Mouse (Mus musculus) A20 (cell line): ENCODE measurements around the gene Pcsk6.
A peak's percentile ranks its signal among the peaks of the same experiment; 100 is the strongest.

Experiments
- DNase-seq: peaks from one replicate; pipeline ENCODE4 v3.0.0-alpha.2; 2011; ENCODE audit warnings: low read depth, low spot score

Pcsk6 gene

DNA sequence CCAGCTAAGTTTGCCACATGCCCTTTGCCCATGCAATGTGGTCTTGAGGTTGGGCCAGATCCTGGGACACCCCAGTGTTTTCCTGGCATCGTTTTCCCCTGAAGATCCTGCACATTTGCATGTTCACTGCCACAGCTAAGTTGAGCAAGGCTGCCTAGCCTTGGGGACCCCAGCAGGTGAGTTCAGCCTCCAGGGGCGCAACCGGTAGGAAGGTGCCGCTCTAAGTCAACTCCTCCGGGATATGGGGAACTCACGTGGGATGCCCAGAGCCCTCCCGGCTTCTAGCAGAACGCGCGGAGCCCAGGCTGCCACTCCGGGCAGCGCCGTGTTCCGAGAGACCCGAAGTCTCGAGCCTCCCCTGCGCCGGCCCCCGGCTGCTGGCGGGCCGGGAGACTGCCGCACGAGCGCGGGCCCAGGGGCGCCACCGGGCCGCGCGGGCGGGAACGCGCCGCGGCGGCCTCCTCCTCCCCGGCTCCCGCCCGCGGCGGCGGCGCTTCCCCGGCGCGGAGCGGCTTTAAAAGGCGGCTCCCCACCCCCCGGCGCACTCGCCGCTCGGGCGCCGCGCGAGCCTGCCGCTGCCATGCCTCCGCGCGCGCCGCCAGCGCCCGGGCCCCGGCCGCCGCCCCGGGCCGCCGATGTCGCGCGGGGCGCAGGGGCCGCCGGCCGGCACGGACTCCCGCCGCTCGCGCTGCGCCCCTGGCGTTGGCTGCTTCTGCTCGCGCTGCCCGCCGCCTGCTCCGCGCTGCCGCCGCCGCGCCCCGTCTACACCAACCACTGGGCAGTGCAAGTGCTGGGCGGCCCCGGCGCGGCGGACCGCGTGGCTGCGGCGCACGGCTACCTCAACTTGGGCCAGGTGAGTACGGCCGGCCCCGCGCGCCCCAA is at the start of gene Pcsk6:
Gene Pcsk6 (plus strand): TSS at position 144 of the 882 bp plus-strand sequence.
- no peak for DNase-seq

DNA sequence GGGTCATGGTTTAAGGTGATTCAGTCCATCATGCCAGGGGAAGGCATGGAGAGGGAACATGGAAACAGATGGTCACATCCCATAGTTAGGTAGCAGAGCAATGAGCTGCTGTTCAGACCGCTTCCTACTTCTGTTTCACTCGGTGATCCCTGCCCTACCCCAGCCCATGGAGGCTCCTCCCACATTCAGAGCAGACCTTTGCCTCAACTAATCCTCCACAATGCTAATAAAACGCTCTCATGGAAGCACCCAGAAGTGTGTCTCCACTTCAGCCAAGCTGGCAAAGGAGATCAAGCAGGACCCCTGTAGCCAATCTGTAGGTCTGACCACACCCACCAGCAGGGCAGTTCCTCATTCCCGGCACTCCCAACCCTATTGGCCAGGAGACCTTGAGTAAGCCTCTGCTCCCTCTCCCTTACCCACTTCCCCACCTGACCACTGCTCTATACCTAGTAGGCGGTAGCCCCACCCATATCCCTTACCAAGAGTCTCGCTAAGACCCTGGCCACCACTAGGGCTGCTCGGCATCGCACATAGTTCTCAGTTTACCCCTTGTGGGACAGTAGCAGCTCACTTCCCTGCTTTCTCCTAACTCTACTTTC is 47.8 kb upstream of the Pcsk6 start:
- DNase-seq, result no peak

DNA sequence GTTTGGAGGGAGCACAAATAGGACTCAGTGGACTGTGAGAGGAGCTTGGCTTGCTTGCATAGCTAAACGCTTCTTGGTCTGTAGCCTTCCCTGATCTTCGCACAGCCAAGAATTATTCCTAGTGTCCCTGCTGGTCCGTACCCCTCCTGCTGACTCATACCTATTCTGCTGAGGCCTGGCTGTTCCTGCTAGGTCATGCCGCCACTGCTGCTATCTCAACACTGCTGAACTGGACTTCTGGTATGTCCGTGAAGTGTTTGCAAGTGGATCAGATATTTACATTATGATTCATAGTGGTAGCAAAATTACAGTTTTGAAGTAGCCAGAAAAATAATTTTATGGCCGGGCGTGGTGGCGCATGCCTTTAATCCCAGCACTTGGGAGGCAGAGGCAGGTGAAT is 44.0 kb upstream of the Pcsk6 start:
- no peak for DNase-seq

DNA sequence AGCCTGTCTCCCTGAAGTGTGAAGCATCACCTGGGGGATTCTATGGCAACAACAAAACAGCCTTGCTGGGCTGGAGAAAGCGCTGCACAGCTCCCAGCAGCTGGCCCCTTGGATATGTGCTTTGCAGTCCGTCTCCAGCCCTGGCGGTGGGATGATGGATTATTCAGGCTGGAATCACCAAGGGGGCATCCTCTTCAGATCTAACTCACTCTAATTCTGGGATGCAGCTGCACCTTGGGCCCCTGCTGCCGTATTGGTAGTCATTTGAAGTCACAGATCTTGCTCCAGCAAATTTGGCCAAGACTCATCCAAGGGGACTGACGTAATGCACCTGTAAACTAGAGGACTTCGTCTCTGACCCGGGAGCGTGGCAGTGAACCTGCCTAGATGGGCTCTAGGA is 41.1 kb upstream of the Pcsk6 start:
- no peak for DNase-seq

DNA sequence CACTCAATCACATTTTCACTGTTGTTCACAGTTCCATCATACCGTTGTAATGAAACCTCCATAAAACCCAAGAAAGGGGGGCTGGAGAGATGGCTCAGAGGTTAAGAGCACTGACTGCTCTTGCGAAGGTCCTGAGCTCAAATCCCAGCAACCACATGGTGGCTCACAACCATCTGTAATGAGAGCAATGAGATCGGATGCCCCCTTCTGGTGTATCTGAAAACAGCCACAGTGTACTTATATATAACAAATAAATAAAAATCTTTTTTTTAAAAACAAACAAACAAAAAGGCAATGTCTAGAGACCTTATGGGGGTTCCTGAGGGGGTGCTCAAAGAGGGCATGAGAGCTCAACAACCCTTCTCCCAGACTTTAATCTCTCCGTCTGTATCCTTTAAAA is 39.6 kb upstream of the Pcsk6 start:
- peak; percentile 51 for DNase-seq

DNA sequence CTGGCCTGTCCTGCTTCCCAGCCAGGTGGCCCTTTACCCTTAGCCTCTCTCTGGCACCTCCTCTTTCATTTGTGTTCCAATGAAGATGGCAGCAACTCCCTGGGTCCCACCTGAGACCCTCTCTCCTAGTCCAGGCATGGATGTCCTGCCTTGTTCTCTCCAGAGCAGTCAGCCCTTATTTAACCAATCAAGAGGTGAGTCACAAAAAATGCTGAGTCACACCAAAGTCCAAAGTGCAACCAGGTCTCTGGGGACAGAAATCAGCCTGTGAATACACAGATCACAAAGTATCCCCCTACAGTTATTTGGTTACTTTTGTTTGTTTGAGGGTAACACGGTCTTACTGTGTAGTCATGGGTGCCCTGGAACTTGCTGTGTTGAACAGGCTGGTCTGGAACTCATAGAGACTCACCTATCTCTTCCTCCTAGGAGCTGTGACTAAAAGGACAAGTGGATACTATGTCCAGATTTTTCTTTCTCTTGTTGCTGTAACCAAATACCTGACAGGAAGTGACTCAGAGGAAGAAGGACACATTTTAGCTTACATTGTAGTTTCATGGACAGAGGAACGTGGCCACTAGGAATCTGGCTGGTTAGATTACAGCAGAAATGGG is 38.9 kb upstream of the Pcsk6 start:
- peak; percentile 22 for DNase-seq

DNA sequence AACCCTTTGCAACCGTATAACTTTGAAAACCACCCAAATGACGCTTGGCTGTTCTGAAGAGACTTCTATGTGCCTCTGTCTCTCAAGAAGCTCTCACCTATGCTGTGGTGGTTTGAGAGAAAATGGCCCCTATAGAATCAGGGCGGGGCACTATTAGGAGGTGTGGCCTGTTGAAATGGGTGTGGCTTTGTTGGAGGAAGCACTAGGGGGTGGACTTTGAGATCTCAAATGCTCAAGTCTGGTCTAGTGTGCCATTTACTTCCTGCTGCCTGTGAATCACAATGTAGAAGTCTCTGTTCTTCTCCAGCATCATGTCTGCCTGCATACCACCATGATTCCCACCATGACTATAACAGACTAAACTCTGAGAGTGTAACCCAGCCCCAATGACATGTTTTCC is 21.8 kb upstream of the Pcsk6 start:
- DNase-seq, result no peak

DNA sequence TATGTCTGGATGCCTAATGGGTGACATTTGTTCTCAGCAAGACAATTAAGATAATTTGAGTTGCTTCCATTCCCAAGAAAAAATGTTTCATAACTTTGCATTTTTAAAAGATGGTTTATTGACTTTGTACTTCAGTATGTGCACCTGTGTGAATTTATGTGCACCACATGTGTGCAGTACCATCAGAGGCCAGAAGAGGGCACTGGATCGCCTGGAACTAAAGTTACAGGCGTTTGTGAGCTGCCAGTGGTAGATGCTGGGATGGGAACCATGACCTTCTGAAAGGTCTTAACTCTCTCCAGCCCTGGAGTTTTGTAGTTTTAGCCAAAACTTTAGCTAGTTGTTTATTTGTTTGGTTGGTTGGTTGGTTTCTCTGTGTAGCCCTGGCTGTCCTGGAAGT is 18.3 kb upstream of the Pcsk6 start:
- DNase-seq, result no peak

DNA sequence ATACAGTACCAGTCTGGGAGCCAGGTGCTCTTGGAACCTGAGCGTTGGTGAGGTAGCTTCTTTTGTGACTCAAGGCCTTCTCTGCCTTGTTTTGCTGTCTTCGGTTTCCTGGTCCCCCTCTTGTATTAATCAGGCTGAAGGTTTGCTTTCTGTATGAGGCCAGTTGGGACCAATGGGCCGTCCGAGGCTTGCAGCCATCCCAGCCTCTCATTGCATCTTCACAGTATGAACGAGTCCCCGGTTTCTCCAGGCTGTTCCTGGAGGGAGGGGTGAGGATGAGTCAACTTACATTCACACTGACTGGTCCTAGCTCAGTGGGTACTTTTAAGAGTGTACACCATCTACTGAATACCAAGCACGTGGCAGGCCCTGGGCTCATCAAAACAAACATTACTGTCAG is 553 bp upstream of the Pcsk6 start:
- DNase-seq, result no peak

DNA sequence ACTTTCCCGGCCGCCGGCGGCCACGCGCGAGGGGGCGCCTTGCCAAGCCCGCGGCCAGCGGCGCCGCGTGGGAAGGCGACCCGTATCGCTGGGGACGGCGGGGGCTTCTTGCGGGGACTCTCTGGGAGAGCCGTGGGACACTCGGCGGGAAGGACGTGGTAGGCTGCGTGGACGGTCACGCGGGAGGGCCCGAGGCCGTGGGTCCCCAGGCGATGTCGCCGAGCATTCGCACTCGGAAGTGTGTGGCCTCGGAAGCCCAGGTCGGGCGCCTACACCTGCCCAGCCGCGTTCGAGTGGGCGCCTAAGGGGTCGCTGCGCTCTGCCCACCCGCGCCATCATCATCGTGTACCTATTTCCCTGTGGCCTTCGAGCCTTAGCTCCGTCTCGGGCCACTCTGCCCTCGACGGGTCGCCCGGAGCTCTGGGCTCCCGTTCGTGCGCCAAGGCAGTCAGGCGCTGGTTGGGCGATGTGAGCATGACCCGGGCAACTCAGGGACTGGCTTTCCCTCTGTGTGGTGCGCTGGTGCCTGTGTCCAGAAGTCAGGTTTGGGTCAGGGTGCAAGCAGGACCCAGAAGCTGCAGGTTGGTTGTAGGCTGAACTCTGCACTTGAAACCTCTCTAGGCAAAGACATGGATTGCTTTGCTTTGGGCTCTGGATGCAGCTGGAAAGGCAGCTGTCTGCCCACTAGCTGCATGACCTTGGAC is 1.1 kb downstream of the Pcsk6 start:
- no peak for DNase-seq

DNA sequence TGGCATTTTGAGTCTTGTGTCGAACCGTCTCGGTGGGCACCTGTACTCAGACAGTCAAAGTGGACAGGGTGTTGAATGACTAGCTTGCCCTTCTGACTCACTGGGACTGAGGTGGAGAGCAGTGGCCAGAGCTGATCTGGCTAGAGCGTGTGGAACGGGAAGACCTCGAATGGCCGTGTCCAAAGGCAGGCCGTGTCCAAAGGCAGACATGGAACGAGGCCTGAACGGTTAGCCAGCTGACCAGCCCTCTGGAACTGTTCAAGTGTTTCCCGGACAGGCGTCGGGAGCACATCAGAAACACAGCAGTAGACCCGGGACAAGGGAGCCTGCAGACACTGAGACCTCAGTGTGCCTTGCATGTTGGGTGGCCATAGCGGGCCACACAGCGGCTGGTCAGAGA is 7.6 kb downstream of the Pcsk6 start:
- no peak for DNase-seq

DNA sequence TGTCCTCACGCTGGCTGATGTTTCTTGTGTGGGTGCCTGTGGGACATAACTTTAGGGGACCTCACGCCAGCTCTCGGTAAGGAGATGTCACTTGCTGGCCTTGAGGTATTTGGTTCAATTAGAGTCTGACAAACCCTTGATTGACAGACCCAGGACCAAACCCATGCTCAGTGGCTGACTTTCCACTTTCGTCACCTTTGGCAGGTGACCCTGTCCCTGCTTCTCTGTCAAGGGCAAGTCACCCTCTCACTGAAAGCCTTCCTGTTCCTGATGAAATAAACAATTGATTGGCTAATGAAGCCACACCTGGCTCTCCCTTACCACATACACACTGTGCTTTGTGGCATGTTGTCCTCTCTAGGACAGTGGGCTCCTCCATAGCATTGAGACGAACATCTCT is 8.3 kb downstream of the Pcsk6 start:
- DNase-seq, result no peak

DNA sequence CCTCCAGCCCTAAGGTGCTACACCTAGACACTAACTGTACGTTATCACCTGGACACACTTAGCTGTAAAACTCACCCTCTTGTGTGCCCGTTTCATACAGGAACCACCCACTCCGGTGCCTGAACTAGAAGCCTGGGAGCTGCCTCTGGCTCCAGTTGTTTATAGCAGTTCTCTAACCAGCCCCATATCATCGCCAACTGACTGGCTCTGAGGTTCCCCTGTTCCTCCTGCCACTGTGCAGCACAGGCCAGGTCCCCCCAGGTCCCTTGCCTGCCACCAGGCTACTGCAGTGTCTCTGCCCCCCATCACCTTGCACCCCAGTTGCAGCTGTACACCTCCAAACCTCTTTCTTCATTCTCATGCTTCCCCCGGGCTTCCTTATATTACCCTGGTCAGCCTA is 8.7 kb downstream of the Pcsk6 start:
- DNase-seq, result no peak

DNA sequence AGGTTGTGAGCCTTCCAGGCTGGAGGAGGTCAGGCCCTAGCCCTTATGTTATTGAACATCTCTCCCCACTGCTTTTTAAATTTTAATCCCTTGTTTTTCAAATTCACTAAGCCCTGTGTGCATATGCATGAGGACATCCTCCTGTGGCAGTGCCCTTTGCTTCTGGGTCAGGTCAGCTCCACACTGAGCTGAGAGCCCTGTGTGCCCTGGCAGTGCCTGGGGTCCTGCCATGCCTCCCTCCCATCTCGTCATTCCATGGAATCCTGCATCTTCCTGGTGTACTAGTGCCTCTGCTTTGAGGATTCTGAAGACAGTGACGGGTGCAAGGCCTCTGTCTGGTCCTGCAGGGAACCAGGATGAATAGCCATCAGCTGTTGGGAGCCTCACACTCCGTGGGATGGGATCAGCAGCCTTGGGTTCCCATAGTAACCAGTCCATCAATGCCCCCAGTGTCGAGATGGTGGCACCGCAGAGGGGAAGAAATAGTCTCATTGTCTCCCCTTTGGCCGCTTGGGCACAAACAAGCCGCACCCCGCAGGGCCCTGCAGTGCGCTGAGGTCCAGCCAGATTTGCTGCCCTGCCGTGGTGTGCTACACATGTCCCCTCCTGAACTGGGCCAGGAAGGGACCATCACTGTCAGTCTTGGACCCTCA is 9.5 kb downstream of the Pcsk6 start:
- DNase-seq, result no peak

DNA sequence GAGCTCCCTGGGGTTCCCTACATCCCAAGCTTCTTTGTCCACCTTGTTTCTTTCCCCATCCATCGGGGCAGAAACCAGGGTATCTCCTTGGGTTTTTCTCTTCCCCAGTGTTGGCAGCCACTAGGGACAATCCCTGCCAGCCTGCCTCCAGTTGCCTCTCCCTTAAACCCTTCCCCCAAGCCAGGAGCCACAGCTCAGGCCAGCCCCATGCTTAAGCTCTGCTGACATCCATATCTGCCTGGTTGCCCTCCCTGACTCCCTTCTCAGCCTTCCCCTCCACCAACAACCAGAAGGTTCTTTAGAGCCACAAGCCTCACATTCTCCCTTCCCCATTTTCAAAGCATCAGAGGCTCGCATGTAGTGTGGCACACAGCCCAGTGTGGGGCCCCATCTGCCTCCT is 10.3 kb downstream of the Pcsk6 start:
- no peak for DNase-seq

DNA sequence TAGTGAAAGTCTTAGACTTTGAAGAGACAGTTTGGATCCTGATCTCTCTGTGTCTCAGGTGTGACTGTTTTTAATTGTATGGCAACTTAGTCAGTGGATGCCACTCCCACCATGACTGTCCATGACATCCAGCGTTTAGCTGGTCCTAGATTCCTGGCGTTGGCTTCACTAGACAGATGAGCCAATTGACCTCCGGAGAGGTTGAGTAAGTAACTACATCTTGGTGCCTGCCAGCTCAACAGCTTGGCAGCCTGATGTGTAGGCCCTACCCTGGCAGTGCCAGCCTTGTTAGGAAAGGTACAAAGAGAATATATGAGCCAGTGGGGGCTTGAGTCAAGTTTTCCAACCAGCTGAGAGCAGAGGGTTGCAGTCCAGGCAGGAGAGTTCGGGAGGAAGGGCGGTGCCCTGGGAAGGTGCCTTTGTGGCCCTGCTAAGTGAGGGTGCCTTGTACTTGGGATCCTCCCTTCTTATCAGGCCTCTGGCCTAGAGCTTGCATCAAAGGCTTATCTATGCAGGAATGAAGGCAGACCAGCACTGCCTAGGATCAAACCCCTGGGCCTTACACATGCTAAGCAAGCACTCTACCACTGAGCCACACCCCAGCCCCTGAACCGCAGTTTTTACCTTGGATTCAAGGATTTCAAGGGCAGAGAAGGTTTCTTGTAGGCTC is 11.8 kb downstream of the Pcsk6 start:
- DNase-seq, result no peak

DNA sequence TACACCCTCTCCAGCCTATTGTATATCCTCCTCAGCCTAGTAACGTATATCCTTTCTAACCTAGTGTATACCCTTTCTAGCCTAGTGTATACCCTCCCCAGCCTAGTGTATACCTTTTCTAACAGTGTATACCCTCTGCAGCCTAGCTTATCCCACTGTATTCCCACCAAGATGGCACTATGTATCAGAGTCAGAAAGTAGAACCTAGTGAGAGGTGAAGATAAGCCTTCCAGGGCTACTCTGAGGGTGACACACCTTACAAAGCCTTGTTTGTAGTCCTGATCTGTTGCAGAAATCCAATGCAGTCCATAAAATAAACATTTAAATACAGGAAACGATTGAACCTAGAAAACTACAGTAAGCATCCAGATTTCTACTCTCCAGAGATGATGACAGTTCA is 12.4 kb downstream of the Pcsk6 start:
- no peak for DNase-seq

DNA sequence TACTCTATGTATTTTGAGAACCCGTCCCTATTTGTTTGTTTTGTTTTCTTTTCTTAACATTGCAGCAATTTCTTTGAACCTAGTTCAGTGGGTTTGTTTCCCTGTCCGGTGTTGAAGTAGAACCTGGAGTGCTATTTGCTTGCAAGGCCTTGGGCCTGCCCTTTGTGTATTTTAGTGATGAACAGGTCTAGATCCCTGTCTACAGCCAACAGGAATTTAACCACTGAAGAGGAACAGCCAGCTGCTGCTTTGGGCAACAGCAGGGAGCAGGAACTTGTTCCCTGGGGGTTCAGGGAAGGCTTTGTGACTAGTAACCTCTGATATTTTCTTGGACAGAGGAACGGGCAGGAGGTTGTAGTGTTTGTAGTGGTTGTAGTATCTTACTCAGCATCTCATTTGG is 15.1 kb downstream of the Pcsk6 start:
- no peak for DNase-seq

DNA sequence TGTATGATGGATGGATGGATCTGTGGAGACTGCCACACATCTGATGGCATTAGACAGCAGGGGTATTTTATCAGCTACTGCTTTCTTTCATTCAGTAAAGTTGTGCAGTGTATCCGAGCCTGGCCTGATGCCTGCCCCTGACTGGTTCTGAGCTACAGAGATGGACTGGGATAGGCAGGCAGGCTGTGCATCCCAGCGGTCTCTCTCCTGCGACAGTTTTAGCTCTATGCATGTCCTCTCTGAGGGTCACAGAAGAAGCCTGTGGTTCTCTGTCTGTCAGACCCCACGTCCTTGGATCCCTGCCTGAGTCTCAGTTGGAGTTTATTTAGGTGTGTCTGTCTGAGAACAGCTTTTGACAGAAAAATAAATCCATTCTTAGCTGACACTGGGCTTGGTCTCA is 16.7 kb downstream of the Pcsk6 start:
- no peak for DNase-seq

DNA sequence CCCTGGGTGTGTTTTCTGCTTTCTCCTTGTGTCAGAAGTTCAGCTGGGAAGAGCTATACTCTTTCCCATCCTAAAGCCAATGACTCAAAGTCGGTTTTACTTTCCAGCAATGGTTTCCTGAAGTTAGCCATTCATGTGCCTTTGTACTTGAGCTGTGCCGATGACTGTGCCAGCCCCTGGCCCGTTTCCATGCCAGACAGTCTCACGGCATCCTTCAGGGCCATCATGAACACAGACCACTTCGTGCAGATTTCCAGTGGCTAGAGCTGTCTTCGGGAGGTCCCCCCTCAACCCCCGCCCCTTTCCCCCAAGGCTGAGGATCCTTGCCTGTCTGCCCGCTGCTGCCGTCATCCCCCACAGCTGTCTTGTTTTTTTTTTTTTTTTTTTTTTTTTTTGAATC is 17.8 kb downstream of the Pcsk6 start:
- no peak for DNase-seq

DNA sequence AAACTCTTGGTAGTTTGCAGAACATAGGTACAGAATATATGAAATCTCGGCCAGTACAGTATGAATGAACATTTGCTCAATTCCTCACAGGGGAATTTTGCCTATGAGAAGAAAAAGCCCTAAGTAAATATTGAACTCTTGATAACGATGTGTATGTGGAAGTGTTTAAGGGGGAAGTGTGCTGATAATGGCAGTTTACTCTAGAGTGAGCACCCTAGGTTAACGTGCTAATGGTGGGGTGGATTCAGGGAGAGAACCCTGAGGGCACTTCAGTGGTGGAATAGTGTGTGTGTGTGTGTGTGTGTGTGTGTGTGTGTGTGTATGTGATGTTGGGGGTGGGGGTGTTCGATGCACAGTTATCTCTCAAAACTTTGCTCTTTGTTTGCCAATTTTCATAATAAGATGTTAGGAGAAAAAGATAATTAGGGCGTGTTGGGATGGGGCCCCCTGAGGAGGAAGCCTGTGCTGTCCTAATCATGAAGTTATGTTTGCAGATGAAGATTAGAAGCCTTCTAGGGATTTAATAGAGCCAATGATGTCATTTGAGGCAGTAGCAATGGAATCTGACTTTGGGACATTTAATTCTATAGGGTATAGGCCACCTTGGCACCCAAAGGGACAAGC is 19.2 kb downstream of the Pcsk6 start:
- DNase-seq, result no peak
